ENCODE assay signal across 9 mouse cellular contexts in the genomic region with DNA sequence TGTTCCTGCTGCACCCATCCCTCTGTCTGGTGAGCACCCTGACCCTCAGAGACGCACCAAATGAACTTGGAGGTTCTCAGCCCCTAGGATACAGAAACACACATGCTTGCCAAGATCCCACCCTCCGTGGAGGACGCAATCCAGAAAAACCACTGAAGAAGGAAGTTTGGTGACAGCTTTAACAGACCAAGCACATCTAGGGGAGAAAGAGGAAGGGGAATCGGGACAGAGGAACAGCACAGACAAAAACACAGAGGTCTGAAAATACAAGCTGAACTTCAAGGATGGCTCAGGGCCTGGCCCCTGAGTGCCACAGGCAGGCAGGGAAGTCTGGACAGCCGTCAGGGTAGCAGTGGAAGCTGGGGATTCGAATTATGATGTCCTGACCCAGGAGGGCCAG. TPM values are rescaled to one million over a fixed set of nuclear protein-coding genes. Genes with fewer than 3 reads are reported as not detected.
DNase-seq lines count a peak whose midpoint lies in the region; ATAC-seq and TF ChIP-seq lines count a peak whose summit lies in the region.
"Had no signal": no experiment of that assay in that cellular context is flagged by ENCODE, and none has a peak within 500 bp of the region (broad histone marks: within the 10 kb centered on the region; RNA-seq: fewer than 3 reads in every experiment).

No protein-coding gene starts in this region.

- H3K36me3 ChIP-seq in embryonic facial prominence, embryonic 11.5 days (replicated peaks; ENCODE audit: control insufficient read depth, insufficient read depth, low read depth, low read length): no peaks in the 10 kb centered on the region
- H3K36me3 ChIP-seq in embryonic facial prominence, embryonic 10.5 days (replicated peaks): peaks cover 13% of the 10 kb centered on the region; the same call in 1 of the 2 replicates
- no peaks in the 10 kb centered on the region for H3K36me3 ChIP-seq in midbrain, embryonic 11.5 days (ENCODE audit: control insufficient read depth, insufficient read depth, low read length)
- H3K36me3 ChIP-seq in midbrain, embryonic 15.5 days (replicated peaks): no peaks in the 10 kb centered on the region
- H3K36me3 ChIP-seq in limb, embryonic 10.5 days: peaks cover 14% of the 10 kb centered on the region
- no peaks in the 10 kb centered on the region; the same call in 1 of the 2 replicates for H3K36me3 ChIP-seq in small intestine, adult 2 months (ENCODE audit: control insufficient read depth, insufficient read depth, low read length)

- peaks cover 14% of the 10 kb centered on the region for H3K4me1 ChIP-seq in embryonic facial prominence, embryonic 11.5 days (ENCODE audit: control insufficient read depth, insufficient read depth, low read length)
- peaks cover 65% of the 10 kb centered on the region for H3K4me1 ChIP-seq in embryonic facial prominence, embryonic 10.5 days
- peaks cover 25% of the 10 kb centered on the region for H3K4me1 ChIP-seq in midbrain, embryonic 11.5 days (ENCODE audit: control insufficient read depth, insufficient read depth, low read length)
- peaks cover 34% of the 10 kb centered on the region for H3K4me1 ChIP-seq in midbrain, embryonic 15.5 days
- peaks cover 80% of the 10 kb centered on the region for H3K4me1 ChIP-seq in limb, embryonic 10.5 days
- peaks cover 8% of the 10 kb centered on the region for H3K4me1 ChIP-seq in small intestine, adult 2 months (ENCODE audit: control insufficient read depth, insufficient read depth, insufficient read length, low read length)

- no peak overlapping the region for H3K4me3 ChIP-seq in embryonic facial prominence, embryonic 11.5 days (ENCODE audit: low read depth, low read length)
- no peak overlapping the region for H3K4me3 ChIP-seq in embryonic facial prominence, embryonic 10.5 days
- no peak overlapping the region for H3K4me3 ChIP-seq in midbrain, embryonic 11.5 days (ENCODE audit: low read depth, low read length)
- H3K4me3 ChIP-seq in midbrain, embryonic 15.5 days: no peak overlapping the region
- H3K4me3 ChIP-seq in limb, embryonic 10.5 days: 0 out of 2 replicates have a peak overlapping the region, but pooled peaks have one; percentile 51
- H3K4me3 ChIP-seq in small intestine, adult 2 months (ENCODE audit: low read depth, low read length): peak overlapping the region; percentile 67

- no peaks in the 10 kb centered on the region for H3K27me3 ChIP-seq in embryonic facial prominence, embryonic 11.5 days (ENCODE audit: control insufficient read depth, insufficient read depth, low read length)
- H3K27me3 ChIP-seq in embryonic facial prominence, embryonic 10.5 days (replicated peaks; ENCODE audit: low read depth, poor library complexity, severe bottlenecking): no peaks in the 10 kb centered on the region
- no peaks in the 10 kb centered on the region for H3K27me3 ChIP-seq in midbrain, embryonic 11.5 days (ENCODE audit: control insufficient read depth, insufficient read depth, low read length)
- H3K27me3 ChIP-seq in midbrain, embryonic 15.5 days (replicated peaks): no peaks in the 10 kb centered on the region
- H3K27me3 ChIP-seq in limb, embryonic 10.5 days (ENCODE audit: low read depth, poor library complexity, severe bottlenecking): no peaks in the 10 kb centered on the region
- no peaks in the 10 kb centered on the region for H3K27me3 ChIP-seq in small intestine, adult 2 months (ENCODE audit: control insufficient read depth, insufficient read depth, low read length)

- TF ChIP-seq CTCF in small intestine, adult 2 months (IDR thresholded peaks at IDR 0.05; ENCODE audit: extremely low read depth, insufficient read length, insufficient replicate concordance, low read depth, low read length): no peak

- no peaks in the 10 kb centered on the region for H3K9me3 ChIP-seq in embryonic facial prominence, embryonic 11.5 days (replicated peaks; ENCODE audit: control insufficient read depth, low read length)
- no peaks in the 10 kb centered on the region for H3K9me3 ChIP-seq in embryonic facial prominence, embryonic 10.5 days
- no peaks in the 10 kb centered on the region for H3K9me3 ChIP-seq in midbrain, embryonic 11.5 days (ENCODE audit: control insufficient read depth, low read length)
- H3K9me3 ChIP-seq in midbrain, embryonic 15.5 days: no peaks in the 10 kb centered on the region
- H3K9me3 ChIP-seq in limb, embryonic 10.5 days (replicated peaks): no peaks in the 10 kb centered on the region

- 81% methylated on average over 6 of the region's 6 CpGs for WGBS in embryonic facial prominence, embryonic 11.5 days
- 82% methylated on average over 6 of the region's 6 CpGs for WGBS in embryonic facial prominence, embryonic 10.5 days
- 86% methylated on average over 6 of the region's 6 CpGs for WGBS in midbrain, embryonic 11.5 days
- 84% methylated on average over 6 of the region's 6 CpGs for WGBS in midbrain, embryonic 15.5 days
- WGBS in limb, embryonic 10.5 days: 87% methylated on average over 6 of the region's 6 CpGs
- WGBS in small intestine, adult 2 months: 71% methylated on average over 6 of the region's 6 CpGs

- ATAC-seq in embryonic facial prominence, embryonic 11.5 days (replicated peaks; ENCODE audit: insufficient number of reproducible peaks, low FRiP score, low TSS enrichment, low read depth): no peak
- no peak for ATAC-seq in midbrain, embryonic 11.5 days (ENCODE audit: low FRiP score)
- ATAC-seq in midbrain, embryonic 15.5 days (replicated peaks): no peak

- H3K4me2 ChIP-seq in embryonic facial prominence, embryonic 11.5 days (ENCODE audit: low read depth, low read length): no peak overlapping the region
- H3K4me2 ChIP-seq in midbrain, embryonic 11.5 days: no peak overlapping the region
- no peak overlapping the region for H3K4me2 ChIP-seq in midbrain, embryonic 15.5 days

- no peak for DNase-seq in embryonic facial prominence, embryonic 11.5 days (ENCODE audit: low spot score)
- DNase-seq in embryonic facial prominence, embryonic 10.5 days (ENCODE audit: low spot score): no peak
- no peak for DNase-seq in midbrain, embryonic 11.5 days (ENCODE audit: low spot score, missing footprints)
- no peak for DNase-seq in limb, embryonic 10.5 days (ENCODE audit: low spot score)
- DNase-seq in embryo, embryonic 9.5 days (ENCODE audit: extremely low spot score): no peak
- no peak for DNase-seq in right cerebral cortex, postnatal 36 days (ENCODE audit: low spot score in 2 of 2)

- peak overlapping the region; percentile 5; the same call in 1 of the 2 replicates for H3K9ac ChIP-seq in embryonic facial prominence, embryonic 11.5 days (replicated peaks; ENCODE audit: low read length)
- 0 out of 2 replicates have a peak overlapping the region, but pooled peaks have one; percentile 33 for H3K9ac ChIP-seq in midbrain, embryonic 11.5 days (ENCODE audit: low read length)
- no peak overlapping the region for H3K9ac ChIP-seq in midbrain, embryonic 15.5 days

- no peak overlapping the region for H3K27ac ChIP-seq in embryonic facial prominence, embryonic 11.5 days (replicated peaks; ENCODE audit: low read depth, low read length)
- no peak overlapping the region for H3K27ac ChIP-seq in embryonic facial prominence, embryonic 10.5 days (replicated peaks)
- H3K27ac ChIP-seq in midbrain, embryonic 11.5 days (ENCODE audit: low read depth, low read length): no peak overlapping the region
- H3K27ac ChIP-seq in midbrain, embryonic 15.5 days: no peak overlapping the region
- peak overlapping the region; percentile 95; the same call in 1 of the 2 replicates for H3K27ac ChIP-seq in limb, embryonic 10.5 days
- H3K27ac ChIP-seq in small intestine, adult 2 months (ENCODE audit: insufficient read depth, low read depth, low read length): peak overlapping the region; percentile 97

- no peak for TF ChIP-seq POLR2A in small intestine, adult 2 months (IDR thresholded peaks at IDR 0.05; ENCODE audit: low read depth, low read length)

RNA-seq across cellular contexts. Expression of a gene that starts 1.5 kb away (rescaled TPM):
- polyA plus RNA-seq in embryonic facial prominence, embryonic 11.5 days (2014; fragmentation: Nextera tagmentation; extraction: Ambion mirVana): 5.2 and 6.2 TPM in 2 replicates
- 11.8 and 12.0 TPM in 2 replicates for polyA plus RNA-seq in embryonic facial prominence, embryonic 10.5 days (2016; fragmentation: Nextera tagmentation; extraction: Ambion mirVana)
- 7.0 and 9.1 TPM in 2 replicates for polyA plus RNA-seq in midbrain, embryonic 11.5 days (2014; fragmentation: Nextera tagmentation; extraction: Ambion mirVana)
- 7.0 and 7.7 TPM in 2 replicates for polyA plus RNA-seq in midbrain, embryonic 15.5 days (2015; fragmentation: Nextera tagmentation; extraction: Ambion mirVana)
- polyA plus RNA-seq in limb, embryonic 10.5 days (2016; fragmentation: Nextera tagmentation; extraction: Ambion mirVana): 12.3 and 17.2 TPM in 2 replicates
- 8.1 and 11.5 TPM in 2 replicates for polyA plus RNA-seq in small intestine, adult 2 months (2012; rRNA removed)

RNA-seq across cellular contexts. Expression of a gene that starts 39.4 kb away (rescaled TPM):
- polyA plus RNA-seq in embryonic facial prominence, embryonic 11.5 days (2014; fragmentation: Nextera tagmentation; extraction: Ambion mirVana): not detected in 2 replicates
- not detected in 2 replicates for polyA plus RNA-seq in embryonic facial prominence, embryonic 10.5 days (2016; fragmentation: Nextera tagmentation; extraction: Ambion mirVana)
- not detected in 2 replicates for polyA plus RNA-seq in midbrain, embryonic 11.5 days (2014; fragmentation: Nextera tagmentation; extraction: Ambion mirVana)
- polyA plus RNA-seq in midbrain, embryonic 15.5 days (2015; fragmentation: Nextera tagmentation; extraction: Ambion mirVana): not detected in 2 replicates
- not detected in 2 replicates for polyA plus RNA-seq in limb, embryonic 10.5 days (2016; fragmentation: Nextera tagmentation; extraction: Ambion mirVana)
- polyA plus RNA-seq in small intestine, adult 2 months (2012; rRNA removed): not detected in 2 replicates
- polyA plus RNA-seq: cortical plate, adult 2 months had no signal

RNA-seq across cellular contexts. Expression of a gene that starts 45.7 kb away (rescaled TPM):
- not detected in 2 replicates for polyA plus RNA-seq in embryonic facial prominence, embryonic 11.5 days (2014; fragmentation: Nextera tagmentation; extraction: Ambion mirVana)
- polyA plus RNA-seq in embryonic facial prominence, embryonic 10.5 days (2016; fragmentation: Nextera tagmentation; extraction: Ambion mirVana): not detected in 2 replicates
- not detected in 2 replicates for polyA plus RNA-seq in midbrain, embryonic 11.5 days (2014; fragmentation: Nextera tagmentation; extraction: Ambion mirVana)
- polyA plus RNA-seq in midbrain, embryonic 15.5 days (2015; fragmentation: Nextera tagmentation; extraction: Ambion mirVana): not detected in 2 replicates
- polyA plus RNA-seq in limb, embryonic 10.5 days (2016; fragmentation: Nextera tagmentation; extraction: Ambion mirVana): not detected in 2 replicates
- polyA plus RNA-seq in small intestine, adult 2 months (2012; rRNA removed): not detected in 2 replicates
- polyA plus RNA-seq: cortical plate, adult 2 months had no signal

RNA-seq across cellular contexts. Expression of a gene that starts 57.3 kb away (rescaled TPM):
- polyA plus RNA-seq in embryonic facial prominence, embryonic 11.5 days (2014; fragmentation: Nextera tagmentation; extraction: Ambion mirVana): not detected in 2 replicates
- polyA plus RNA-seq in embryonic facial prominence, embryonic 10.5 days (2016; fragmentation: Nextera tagmentation; extraction: Ambion mirVana): not detected in 2 replicates
- not detected in 2 replicates for polyA plus RNA-seq in midbrain, embryonic 11.5 days (2014; fragmentation: Nextera tagmentation; extraction: Ambion mirVana)
- polyA plus RNA-seq in midbrain, embryonic 15.5 days (2015; fragmentation: Nextera tagmentation; extraction: Ambion mirVana): not detected in 2 replicates
- polyA plus RNA-seq in limb, embryonic 10.5 days (2016; fragmentation: Nextera tagmentation; extraction: Ambion mirVana): not detected in 2 replicates
- polyA plus RNA-seq in small intestine, adult 2 months (2012; rRNA removed): not detected in 2 replicates
- polyA plus RNA-seq: cortical plate, adult 2 months had no signal

Comparison
In these comparisons a context has a peak if more than half of its experiments do, and no peak if none do; other contexts are left out.
1. H3K27ac ChIP-seq: peak in limb, embryonic 10.5 days (single experiment) and small intestine, adult 2 months (single experiment); none in embryonic facial prominence, embryonic 11.5 days (single experiment), embryonic facial prominence, embryonic 10.5 days (single experiment), midbrain, embryonic 11.5 days (single experiment) and midbrain, embryonic 15.5 days (single experiment).
2. H3K4me3 ChIP-seq: peak in limb, embryonic 10.5 days (single experiment) and small intestine, adult 2 months (single experiment); none in embryonic facial prominence, embryonic 11.5 days (single experiment), embryonic facial prominence, embryonic 10.5 days (single experiment), midbrain, embryonic 11.5 days (single experiment) and midbrain, embryonic 15.5 days (single experiment).